Mouse (Mus musculus) spleen, adult 2 months (tissue): Measurements from ENCODE around the gene Cd300e. TPM values are rescaled to one million over a fixed set of nuclear protein-coding genes. Genes with fewer than 3 reads are reported as not detected.

ENCODE experiments used
- DNase-seq, 2 experiments: peaks; one replicate each; pipeline versions ENCODE4 v3.0.0 to v3.0.0-alpha.2; 2012 to 2021; ENCODE audit warnings: low spot score in 2 of 2, low read depth in 1 of 2
- H3K27ac ChIP-seq: fragments of 200-500 bp; 2 replicates; pipeline ENCODE4 v1.5.1; 2012; ENCODE audit warnings: low read length, inconsistent platforms; ENCODE audit not compliant: insufficient read depth
- H3K27me3 ChIP-seq: fragments of 200-500 bp; 2 replicates; pipeline ENCODE4 v1.6.1; 2012; ENCODE audit warnings: mild to moderate bottlenecking, moderate library complexity, low read length, inconsistent platforms; ENCODE audit not compliant: control insufficient read depth, insufficient read depth
- H3K36me3 ChIP-seq: fragments of 200-500 bp; 2 replicates; pipeline ENCODE4 v1.6.1; 2012; ENCODE audit warnings: mild to moderate bottlenecking, low read length, inconsistent platforms; ENCODE audit not compliant: control insufficient read depth, insufficient read depth
- H3K4me1 ChIP-seq: fragments of 200-500 bp; 2 replicates; pipeline ENCODE4 v1.6.1; 2011; ENCODE audit warnings: inconsistent platforms; ENCODE audit not compliant: control insufficient read depth, insufficient read depth, insufficient read length
- H3K4me3 ChIP-seq: fragments of 200-500 bp; 2 replicates; pipeline ENCODE4 v1.5.1; 2011; ENCODE audit warnings: mild to moderate bottlenecking, inconsistent platforms; ENCODE audit not compliant: insufficient read depth, insufficient read length; ENCODE audit errors: extremely low read depth
- CTCF ChIP-seq: fragments of 200-500 bp; IDR thresholded peaks from 2 replicates; pipeline ENCODE4 v1.5.1; 2011; ENCODE audit warnings: mild to moderate bottlenecking, inconsistent platforms; ENCODE audit not compliant: insufficient read depth, insufficient read length, insufficient replicate concordance; ENCODE audit errors: extremely low read depth
- POLR2A ChIP-seq: fragments of 200-500 bp; IDR thresholded peaks from 2 replicates; pipeline ENCODE4 v1.6.1; 2011; ENCODE audit warnings: low read depth, low read length, inconsistent platforms
- WGBS: fragments of 180-500 bp; shearing (Covaris S2); methylation state at CpG from one replicate; pipeline ENCODE4 v1.1.7; 2018; 5-methylcytosine and 5-hydroxymethylcytosine counted together
- polyA plus RNA-seq: library from polyadenylated mRNA; depleted of rRNA; stranded (reverse); fragments of >200 nt; gene quantifications from 2 replicates; pipeline ENCODE4 v1.2.3, GENCODE M21; 2012

Cd300e gene
- polyA plus RNA-seq, 1 experiment = 4.7 TPM

- 74% methylated on average over 10 of the region's 10 CpGs for WGBS
- Histone ChIP-seq H3K27me3 (no peaks in the 10 kb centered on the region), H3K4me1 (peaks cover 4% of the 10 kb centered on the region; the same call in 1 of the 2 replicates), H3K36me3 (no peaks in the 10 kb centered on the region), H3K27ac (no peak overlapping the region), H3K4me3 (no peak overlapping the region)
- TF ChIP-seq POLR2A (no peak), CTCF (no peak)
- DNase-seq = no peak
These were observed 36.4 kb upstream of the Cd300e start for GRCm38 (mm10) chr11:115098203-115098932.

GRCm38 (mm10) chr11:115092140-115092539, 30.2 kb upstream of the Cd300e start:
- Histone ChIP-seq H3K4me3 (no peak overlapping the region), H3K27ac (no peak overlapping the region), H3K4me1 (no peaks in the 10 kb centered on the region), H3K36me3 (no peaks in the 10 kb centered on the region), H3K27me3 (peaks cover 8% of the 10 kb centered on the region)
- TF ChIP-seq CTCF (no peak), POLR2A (no peak)
- DNase-seq = no peak
- 28% methylated on average over 4 of the region's 4 CpGs for WGBS

- H3K27ac ChIP-seq = no peak within 1 kb of the TSS
- no peaks in the 10 kb centered on the region for H3K36me3 ChIP-seq
- no peaks in the 10 kb centered on the region for H3K4me1 ChIP-seq
- DNase-seq = no peak
- no peak for TF ChIP-seq POLR2A
- TF ChIP-seq CTCF = no peak
- 5% methylated on average over 36 of the region's 36 CpGs for WGBS
- H3K27me3 ChIP-seq = peaks cover 8% of the 10 kb centered on the region
- no peak within 1 kb of the TSS for H3K4me3 ChIP-seq
These were observed 29.5 kb upstream of the Cd300e start, which contains the start of gene Rab37 for GRCm38 (mm10) chr11:115091362-115091901. Gene Rab37, plus strand, starts transcription at chr11:115091431.

- H3K27me3 ChIP-seq = peaks cover 8% of the 10 kb centered on the region
- no peaks in the 10 kb centered on the region for H3K4me1 ChIP-seq
- DNase-seq = no peak
- no peak overlapping the region for H3K4me3 ChIP-seq
- 67% methylated on average over 6 of the region's 6 CpGs for WGBS
- no peak overlapping the region for H3K27ac ChIP-seq
- no peaks in the 10 kb centered on the region for H3K36me3 ChIP-seq
- no peak for TF ChIP-seq POLR2A
- peak; percentile 56; the same call in 1 of the 2 replicates for TF ChIP-seq CTCF
These were observed 27.9 kb upstream of the Cd300e start for GRCm38 (mm10) chr11:115089853-115090252.

GRCm38 (mm10) chr11:115086213-115086612, 24.2 kb upstream of the Cd300e start:
- DNase-seq = no peak
- no peaks in the 10 kb centered on the region for H3K4me1 ChIP-seq
- WGBS = 40% methylated on average over 7 of the region's 7 CpGs
- H3K4me3 ChIP-seq = no peak overlapping the region
- H3K27ac ChIP-seq = no peak overlapping the region
- peaks cover under 1% of the 10 kb centered on the region; the same call in 1 of the 2 replicates for H3K27me3 ChIP-seq
- TF ChIP-seq POLR2A (no peak), CTCF (no peak)
- H3K36me3 ChIP-seq = no peaks in the 10 kb centered on the region

- TF ChIP-seq POLR2A (no peak), CTCF (no peak)
These were observed 23.1 kb upstream of the Cd300e start for GRCm38 (mm10) chr11:115085064-115085463.

GRCm38 (mm10) chr11:115084595-115084994, 22.6 kb upstream of the Cd300e start:
- H3K4me3 ChIP-seq = no peak overlapping the region
- no peaks in the 10 kb centered on the region for H3K36me3 ChIP-seq
- H3K4me1 ChIP-seq = no peaks in the 10 kb centered on the region
- TF ChIP-seq CTCF = no peak
- TF ChIP-seq POLR2A = no peak
- WGBS = 72% methylated on average over 12 of the region's 12 CpGs
- H3K27ac ChIP-seq = no peak overlapping the region
- DNase-seq = no peak
- H3K27me3 ChIP-seq = no peaks in the 10 kb centered on the region

More at GRCm38 (mm10) chr11:115085064-115085463, 23.1 kb upstream of the Cd300e start:
- Histone ChIP-seq H3K27me3 (no peaks in the 10 kb centered on the region), H3K4me3 (no peak overlapping the region), H3K27ac (no peak overlapping the region), H3K36me3 (no peaks in the 10 kb centered on the region), H3K4me1 (no peaks in the 10 kb centered on the region)
- DNase-seq = no peak
- 89% methylated on average over 8 of the region's 8 CpGs for WGBS
